In genomic region chr10:117433547-117434292, GRCm38 (mm10) we compare ENCODE assay signal across 21 mouse cellular contexts. TPM values are rescaled to one million over a fixed set of nuclear protein-coding genes. Genes with fewer than 3 reads are reported as not detected.
DNase-seq lines count a peak whose midpoint lies in the region; ATAC-seq and TF ChIP-seq lines count a peak whose summit lies in the region.
"Had no signal": no experiment of that assay in that cellular context is flagged by ENCODE, and none has a peak within 500 bp of the region (broad histone marks: within the 10 kb centered on the region; RNA-seq: fewer than 3 reads in every experiment).

No protein-coding gene starts in this region.

- peak overlapping the region; percentile 92 for H3K27ac ChIP-seq in spleen, adult 2 months (ENCODE audit: insufficient read depth, low read length)
- H3K27ac ChIP-seq in hindbrain, embryonic 14.5 days: no peak overlapping the region
- H3K27ac ChIP-seq: forebrain, embryonic 10.5 days; hindbrain, embryonic 12.5 days; kidney, postnatal 0 days; midbrain, embryonic 13.5 days had no signal

- peak; percentile 22 for TF ChIP-seq POLR2A in spleen, adult 2 months (IDR thresholded peaks at IDR 0.05; ENCODE audit: low read depth, low read length)

- DNase-seq in B cell, adult 2 months: peak; percentile 60 to 64
- peak in 1 of 2 experiments; percentile 66 for DNase-seq in spleen, adult 2 months (ENCODE audit: low read depth in 1 of 2, low spot score in 2 of 2)
- peak; percentile 14 to 35 for DNase-seq in thymus, postnatal 36 days
- no peak for DNase-seq in kidney, adult 11 months
- no peak for DNase-seq in hindbrain, embryonic 14.5 days (ENCODE audit: low spot score)
- DNase-seq: adrenal gland, postnatal 25 days; cerebellum, adult 11 months; cerebellum, postnatal 14 days; forebrain, postnatal 0 days; gastrocnemius, postnatal 25 days; kidney, adult 2 months; left cerebral cortex, postnatal 4 days; liver had no signal

- H3K4me3 ChIP-seq in megakaryocyte, embryonic 14.5 days (replicated peaks): peak overlapping the region; percentile 23
- H3K4me3 ChIP-seq in spleen, adult 2 months (ENCODE audit: extremely low read depth, insufficient read depth, insufficient read length): peak overlapping the region; percentile 39
- H3K4me3 ChIP-seq in hindbrain, embryonic 14.5 days (replicated peaks; ENCODE audit: low read length): no peak overlapping the region
- H3K4me3 ChIP-seq: forebrain, embryonic 10.5 days; hindbrain, embryonic 12.5 days; midbrain, embryonic 13.5 days had no signal

- no peak overlapping the region for H3K9ac ChIP-seq in hindbrain, embryonic 14.5 days
- H3K9ac ChIP-seq: forebrain, postnatal 0 days; hindbrain, embryonic 12.5 days; midbrain, embryonic 13.5 days had no signal

- 44% methylated on average over 12 of the region's 12 CpGs for WGBS in spleen, adult 2 months
- 89% methylated on average over 12 of the region's 12 CpGs for WGBS in hindbrain, embryonic 14.5 days

- H3K9me3 ChIP-seq in megakaryocyte, embryonic 14.5 days: peaks cover 9% of the 10 kb centered on the region; the same call in 1 of the 2 replicates
- H3K9me3 ChIP-seq in hindbrain, embryonic 14.5 days (ENCODE audit: control insufficient read depth, low read length): no peaks in the 10 kb centered on the region
- H3K9me3 ChIP-seq: forebrain, embryonic 10.5 days; hindbrain, embryonic 12.5 days; midbrain, embryonic 13.5 days had no signal

- peaks cover 46% of the 10 kb centered on the region for H3K4me1 ChIP-seq in megakaryocyte, embryonic 14.5 days
- H3K4me1 ChIP-seq in spleen, adult 2 months (ENCODE audit: control insufficient read depth, insufficient read depth, insufficient read length): peaks cover 9% of the 10 kb centered on the region
- no peaks in the 10 kb centered on the region; the same call in 1 of the 2 replicates for H3K4me1 ChIP-seq in hindbrain, embryonic 14.5 days (replicated peaks; ENCODE audit: control insufficient read depth, insufficient read depth, low read length)

- no peak for TF ChIP-seq CTCF in spleen, adult 2 months (IDR thresholded peaks at IDR 0.05; ENCODE audit: extremely low read depth, insufficient read depth, insufficient read length, insufficient replicate concordance)

- H3K27me3 ChIP-seq in megakaryocyte, embryonic 14.5 days (replicated peaks): no peaks in the 10 kb centered on the region
- no peaks in the 10 kb centered on the region for H3K27me3 ChIP-seq in spleen, adult 2 months (ENCODE audit: control insufficient read depth, insufficient read depth, low read length)
- no peaks in the 10 kb centered on the region for H3K27me3 ChIP-seq in hindbrain, embryonic 14.5 days (ENCODE audit: control insufficient read depth, insufficient read depth, low read length)

- peaks cover 3% of the 10 kb centered on the region for H3K36me3 ChIP-seq in megakaryocyte, embryonic 14.5 days (replicated peaks; ENCODE audit: low read length)
- H3K36me3 ChIP-seq in spleen, adult 2 months (ENCODE audit: control insufficient read depth, insufficient read depth, low read length): no peaks in the 10 kb centered on the region
- no peaks in the 10 kb centered on the region for H3K36me3 ChIP-seq in hindbrain, embryonic 14.5 days (replicated peaks; ENCODE audit: control insufficient read depth, insufficient read depth)
- H3K36me3 ChIP-seq: forebrain, embryonic 10.5 days; hindbrain, embryonic 12.5 days; midbrain, embryonic 13.5 days had no signal

- H3K4me2 ChIP-seq in hindbrain, embryonic 14.5 days (replicated peaks): no peak overlapping the region
- H3K4me2 ChIP-seq: hindbrain, embryonic 12.5 days; midbrain, embryonic 13.5 days had no signal

- ATAC-seq in megakaryocyte, adult 5-6 weeks (ENCODE audit: poor library complexity, severe bottlenecking): no peak
- ATAC-seq in hindbrain, embryonic 14.5 days (ENCODE audit: low FRiP score): no peak
- ATAC-seq: forebrain, postnatal 0 days; inflammation-experienced regulatory T-cells, adult 6 months; lung, postnatal 0 days; midbrain, embryonic 13.5 days had no signal

RNA-seq across cellular contexts. Expression of gene Cpsf6, which starts 53.9 kb away (rescaled TPM):
- polyA plus RNA-seq in megakaryocyte, embryonic 14.5 days (2012; ENCODE audit: insufficient read depth, low replicate concordance): 77.6 and 434 TPM in 2 replicates
- 70.3 and 88.4 TPM in 2 replicates for total RNA-seq in megakaryocyte, adult 5-6 weeks (2015)
- 87.7 and 103 TPM in 2 replicates for total RNA-seq in megakaryocyte, adult 5-6 weeks (2017)
- polyA plus RNA-seq in spleen, adult 2 months (2012; rRNA removed): 51.9 and 79.8 TPM in 2 replicates
- 152 and 168 TPM in 2 replicates for polyA plus RNA-seq in hindbrain, embryonic 14.5 days (2014; fragmentation: Nextera tagmentation; extraction: Ambion mirVana)

Comparison
In these comparisons a context has a peak if more than half of its experiments do, and no peak if none do; other contexts are left out.
1. DNase-seq: peak in B cell, adult 2 months (2 of 2) and thymus, postnatal 36 days (2 of 2); none in kidney, adult 11 months (single experiment) and hindbrain, embryonic 14.5 days (single experiment).